Mouse (Mus musculus): ENCODE measurements around the gene Serpina1f. TPM values are rescaled to one million over a fixed set of nuclear protein-coding genes. Genes with fewer than 3 reads are reported as not detected.

The Serpina1f gene
- polyA plus RNA-seq, 1 experiment from 2014 or later, result not detected

Other genes with a start within 250 kb of the Serpina1f start
- not detected in 2 replicates for gene Ifi27l2b, start 238.3 kb downstream of the Serpina1f start, polyA plus RNA-seq (2014; fragmentation: Nextera tagmentation; extraction: Ambion mirVana)
- 3.3 and 3.9 TPM in 2 replicates for gene Ppp4r4, start 163.2 kb downstream of the Serpina1f start, polyA plus RNA-seq (2014; fragmentation: Nextera tagmentation; extraction: Ambion mirVana)
- gene Serpina10, start 64.1 kb downstream of the Serpina1f start, polyA plus RNA-seq (2014; fragmentation: Nextera tagmentation; extraction: Ambion mirVana), result 0.09 TPM in 1 of 2 replicates, not detected in the other
- gene Serpina6, start 38.3 kb downstream of the Serpina1f start, polyA plus RNA-seq (2014; fragmentation: Nextera tagmentation; extraction: Ambion mirVana), result not detected in 2 replicates
- gene Serpina16, start 19.4 kb downstream of the Serpina1f start, polyA plus RNA-seq (2014; fragmentation: Nextera tagmentation; extraction: Ambion mirVana), result not detected in 2 replicates
- not detected in 2 replicates for gene Serpina1d, start 78.1 kb upstream of the Serpina1f start, polyA plus RNA-seq (2014; fragmentation: Nextera tagmentation; extraction: Ambion mirVana)
- not detected in 2 replicates for gene Serpina1b, start 134.8 kb upstream of the Serpina1f start, polyA plus RNA-seq (2014; fragmentation: Nextera tagmentation; extraction: Ambion mirVana)
- gene Serpina1a, start 168.0 kb upstream of the Serpina1f start, polyA plus RNA-seq (2014; fragmentation: Nextera tagmentation; extraction: Ambion mirVana), result not detected in 2 replicates
- not detected in 2 replicates for gene Serpina1c, start 209.4 kb upstream of the Serpina1f start, polyA plus RNA-seq (2014; fragmentation: Nextera tagmentation; extraction: Ambion mirVana)

Measured in midbrain, embryonic 14.5 days (tissue).